Mouse (Mus musculus) Patski (cell line): ENCODE results near the gene Klhl7. TPM values are rescaled to one million over a fixed set of nuclear protein-coding genes. Genes with fewer than 3 reads are reported as not detected.

ENCODE experiments used
- ATAC-seq: fragments of 100-300 bp; one replicate; pipeline ENCODE4 v1.8.0; 2021
- CTCF ChIA-PET: fragments of 350-600 bp; sonication (Branson Sonifier 250); formaldehyde crosslinking; loops from one replicate; lab custom pipeline; 2022; ENCODE audit warnings: inconsistent platforms; lab: Charles Lee
- POLR2A ChIA-PET: fragments of 350-600 bp; sonication (Branson Sonifier 250); formaldehyde crosslinking; loops from one replicate; lab custom pipeline; 2022; ENCODE audit warnings: antibody characterized with exemption, inconsistent platforms; lab: Charles Lee
- DNase-seq: peaks from one replicate; pipeline ENCODE4 v3.0.0-alpha.2; 2011; ENCODE audit warnings: low read depth, low spot score
- H3K27me3 ChIP-seq: fragments of 371-371 bp; one replicate; pipeline ENCODE4 v1.5.1; 2021
- CTCF ChIP-seq: fragments of 100-300 bp; IDR thresholded peaks from one replicate; pipeline ENCODE4 v1.5.1; 2021
- in situ Hi-C: fragments of 300-500 bp; cut with MboI; formaldehyde crosslinking; loops from 3 replicates; pipeline ENCODE4 v1.11.1; 2018; ENCODE audit warnings: low pct_unique_long_range_greater_than_20kb, mixed read lengths
- polyA plus RNA-seq: library from polyadenylated mRNA; unstranded; gene quantifications from one replicate; pipeline ENCODE4 v1.2.3, GENCODE M21; 2021

Klhl7 gene
- polyA plus RNA-seq, 1 experiment from 2014 or later, result 40.1 TPM

DNA sequence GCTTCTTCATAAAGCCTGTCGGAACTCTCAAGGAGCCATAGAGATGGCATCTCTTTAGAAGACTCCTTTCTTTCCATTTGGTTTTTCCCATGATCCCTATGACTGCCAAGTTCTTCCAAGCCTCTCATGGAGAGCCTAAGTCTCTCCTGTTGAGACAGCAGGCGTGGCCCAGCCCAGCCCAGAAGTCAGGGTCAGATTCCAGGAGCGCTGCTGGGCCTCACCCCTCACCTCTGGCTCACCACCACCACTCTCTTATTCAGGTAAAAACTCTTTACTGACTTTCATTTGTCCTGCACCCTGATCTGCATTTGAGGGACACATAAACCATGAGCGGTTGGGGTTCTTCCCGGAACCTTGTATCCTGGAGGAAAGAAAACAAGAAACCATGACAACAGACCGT is 69.5 kb downstream of the Klhl7 start:
- in situ Hi-C loops, result no loop called here
- TF ChIP-seq CTCF, result no peak
- ATAC-seq (no peak), DNase-seq (no peak)
- ChIA-PET POLR2A (no interaction called here), CTCF (no interaction called here)
- no peaks in the 10 kb centered on the region for H3K27me3 ChIP-seq

DNA sequence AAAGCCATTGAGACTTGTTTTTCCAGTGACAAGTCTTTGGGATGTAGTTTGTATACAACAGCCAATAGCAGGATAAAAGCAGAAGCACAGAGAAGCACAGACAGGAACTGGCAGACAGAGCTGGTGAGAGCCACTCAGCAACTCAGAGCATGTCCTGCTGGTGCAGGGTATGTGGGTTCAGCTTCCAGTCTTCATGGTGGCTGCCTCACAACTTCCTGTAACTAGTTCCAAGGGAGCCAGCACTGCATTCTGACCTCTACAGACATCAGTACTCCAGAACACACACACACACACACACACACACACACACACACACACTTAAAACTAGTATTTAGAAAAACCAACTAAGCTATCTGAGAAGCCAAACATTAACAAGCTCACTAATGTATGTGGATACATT is 71.7 kb downstream of the Klhl7 start:
- TF ChIP-seq CTCF, result no peak
- DNase-seq (no peak), ATAC-seq (no peak)
- in situ Hi-C loops, result no loop called here
- POLR2A ChIA-PET, result interaction anchor here (0.8 kb wide), 1 partner anchor 95 kb away, joined by 3 read pairs; no protein-coding TSS in a partner anchor
- H3K27me3 ChIP-seq, result no peaks in the 10 kb centered on the region
- CTCF ChIA-PET, result no interaction called here

DNA sequence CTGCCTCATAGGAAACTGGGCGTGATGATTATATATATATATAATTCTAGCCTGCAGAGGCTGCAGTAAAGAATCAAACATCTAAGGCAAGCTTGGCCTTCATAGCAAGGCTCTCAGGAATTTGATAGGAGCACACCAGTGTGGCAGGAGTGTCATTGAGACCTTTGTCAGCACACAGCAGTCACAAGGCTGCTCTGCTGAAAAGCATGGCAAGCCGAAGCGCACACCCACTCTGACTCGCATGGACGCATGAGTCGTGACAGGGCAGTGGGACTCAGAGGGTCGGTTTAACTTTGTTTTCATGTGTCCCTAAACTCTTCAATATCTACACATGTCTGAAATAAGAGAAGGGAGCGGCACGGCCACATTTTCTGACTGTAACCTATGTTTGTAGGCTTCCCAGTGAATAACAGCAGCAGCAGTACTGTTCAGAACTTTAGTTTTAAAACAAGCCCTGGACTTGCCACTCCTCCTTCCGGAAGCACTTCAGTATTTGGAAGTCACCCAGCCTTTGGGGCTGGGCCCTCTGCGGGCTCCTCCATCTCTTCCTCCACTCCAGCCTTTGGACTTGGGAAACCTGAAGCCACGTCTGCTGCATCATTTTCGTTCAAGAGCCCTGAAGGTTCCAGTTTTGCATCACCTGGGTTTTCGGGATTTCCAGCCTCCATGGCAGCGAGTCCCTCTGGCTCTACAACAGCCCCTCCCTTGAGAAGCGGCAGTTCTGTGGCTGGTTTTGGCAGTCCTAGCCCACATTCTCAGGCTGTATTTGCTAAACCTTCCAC is 81.3 kb downstream of the Klhl7 start:
- ATAC-seq (no peak), DNase-seq (no peak)
- no peak for TF ChIP-seq CTCF
- in situ Hi-C loops, result no loop called here
- ChIA-PET POLR2A (no interaction called here), CTCF (no interaction called here)
- H3K27me3 ChIP-seq, result no peaks in the 10 kb centered on the region

DNA sequence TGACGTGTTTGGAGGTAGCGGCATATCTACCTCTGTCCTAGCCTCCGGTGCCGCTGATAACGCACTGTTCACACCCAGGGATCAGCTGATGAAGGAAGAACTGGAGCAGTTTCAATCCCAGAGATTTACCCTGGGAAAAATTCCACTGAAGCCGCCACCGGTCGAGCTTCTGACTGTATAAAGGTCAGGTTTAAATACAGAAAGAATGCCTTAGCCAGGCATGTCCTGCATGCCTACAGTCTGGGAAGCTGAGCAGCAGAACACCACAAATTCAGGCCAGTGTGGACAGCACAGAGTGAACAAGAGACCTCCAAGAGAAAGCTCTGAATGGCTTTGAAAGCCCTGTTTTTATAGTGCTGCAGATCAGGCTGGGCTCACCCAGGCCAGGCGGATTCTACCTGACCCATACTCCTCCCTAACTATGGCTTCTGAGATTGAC is 81.9 kb downstream of the Klhl7 start:
- in situ Hi-C loops, result no loop called here
- no peak for DNase-seq
- POLR2A ChIA-PET, result no interaction called here
- no peak for ATAC-seq
- no peak for TF ChIP-seq CTCF
- H3K27me3 ChIP-seq, result no peaks in the 10 kb centered on the region
- CTCF ChIA-PET, result no interaction called here

DNA sequence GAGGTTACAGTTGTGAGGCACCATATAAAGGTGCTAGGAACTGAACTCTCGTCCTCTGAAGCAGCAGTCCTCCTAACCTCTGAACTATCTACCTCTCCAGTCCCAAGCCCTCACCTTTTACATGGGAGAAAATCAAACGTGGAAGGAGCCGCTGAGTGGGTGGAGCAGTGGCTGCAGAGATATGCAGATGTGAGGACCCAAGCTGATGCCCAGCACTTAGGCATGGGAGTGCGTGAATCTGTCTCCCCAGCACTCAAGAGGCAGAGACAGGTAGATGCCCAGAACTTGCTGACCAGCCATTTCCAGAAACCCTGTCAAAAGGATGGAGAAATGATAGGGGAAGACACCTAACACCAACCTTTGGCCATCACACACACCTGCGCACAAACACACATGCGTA is 82.7 kb downstream of the Klhl7 start:
- POLR2A ChIA-PET, result no interaction called here
- ATAC-seq (no peak), DNase-seq (no peak)
- in situ Hi-C loops, result no loop called here
- CTCF ChIA-PET, result no interaction called here
- no peaks in the 10 kb centered on the region for H3K27me3 ChIP-seq
- TF ChIP-seq CTCF, result no peak

DNA sequence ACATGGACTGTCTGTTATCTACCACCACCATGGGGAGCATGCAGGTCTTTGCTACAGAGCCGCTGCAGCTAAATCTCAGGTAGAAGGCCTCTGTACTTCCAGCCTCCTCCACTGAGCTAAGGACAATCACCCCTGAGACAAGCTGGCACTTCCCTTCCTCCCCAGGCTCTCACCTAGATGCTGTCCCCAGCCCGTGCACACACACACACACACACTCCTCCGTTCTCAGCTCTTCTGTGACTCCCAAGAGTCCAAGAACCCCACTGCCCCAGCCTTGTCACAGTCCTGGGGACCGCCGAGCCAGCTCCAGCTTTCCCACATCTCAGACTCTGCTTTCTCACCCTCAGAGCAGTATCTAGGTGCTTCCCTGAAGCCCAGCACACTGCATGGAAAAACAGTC is 83.6 kb downstream of the Klhl7 start:
- in situ Hi-C loops, result no loop called here
- TF ChIP-seq CTCF, result no peak
- DNase-seq (no peak), ATAC-seq (no peak)
- POLR2A ChIA-PET, result no interaction called here
- H3K27me3 ChIP-seq, result no peaks in the 10 kb centered on the region
- CTCF ChIA-PET, result no interaction called here

DNA sequence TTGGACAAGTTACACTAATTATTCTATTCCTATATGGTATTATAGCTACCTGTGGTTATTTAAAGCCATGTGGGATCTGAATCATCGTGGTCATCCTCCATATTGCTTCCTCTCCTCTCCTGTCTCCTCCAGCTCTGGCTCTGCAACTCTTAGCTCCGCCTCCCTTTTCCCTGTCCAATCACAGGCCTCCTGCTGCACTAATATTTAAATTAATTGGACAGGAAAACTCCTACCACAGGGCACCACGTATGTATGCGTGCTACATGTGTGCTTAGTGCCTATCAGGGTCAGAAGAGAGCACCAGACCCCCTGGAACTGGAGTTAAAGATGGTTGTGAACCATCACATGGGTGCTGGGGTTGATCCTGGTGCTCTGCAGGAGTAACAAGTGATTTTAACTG is 88.1 kb downstream of the Klhl7 start:
- in situ Hi-C loops, result no loop called here
- ATAC-seq (no peak), DNase-seq (no peak)
- ChIA-PET POLR2A (no interaction called here), CTCF (no interaction called here)
- no peaks in the 10 kb centered on the region for H3K27me3 ChIP-seq
- no peak for TF ChIP-seq CTCF

DNA sequence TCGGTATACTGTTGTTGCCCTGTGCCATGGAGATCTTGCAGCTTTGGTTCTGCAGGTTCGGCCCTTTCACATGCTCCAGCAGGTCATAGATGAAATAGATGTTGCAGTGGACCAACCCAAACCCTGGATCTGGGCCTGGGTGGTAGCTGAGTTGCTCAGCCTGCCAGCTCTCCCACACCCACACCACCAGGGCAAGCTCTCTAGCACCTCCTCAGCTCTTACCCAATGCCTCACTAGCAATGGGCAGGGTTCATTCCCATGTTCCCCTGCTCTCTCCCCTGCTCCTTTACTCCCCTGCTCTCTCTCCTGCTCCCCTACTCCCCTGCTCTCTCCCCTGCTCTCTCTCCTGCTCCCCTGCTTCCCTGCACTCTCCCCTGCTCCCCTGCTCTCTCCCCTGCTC is 91.4 kb downstream of the Klhl7 start:
- no peak for TF ChIP-seq CTCF
- POLR2A ChIA-PET, result no interaction called here
- in situ Hi-C loops, result no loop called here
- DNase-seq, result no peak
- no peaks in the 10 kb centered on the region for H3K27me3 ChIP-seq
- no peak for ATAC-seq
- CTCF ChIA-PET, result no interaction called here

DNA sequence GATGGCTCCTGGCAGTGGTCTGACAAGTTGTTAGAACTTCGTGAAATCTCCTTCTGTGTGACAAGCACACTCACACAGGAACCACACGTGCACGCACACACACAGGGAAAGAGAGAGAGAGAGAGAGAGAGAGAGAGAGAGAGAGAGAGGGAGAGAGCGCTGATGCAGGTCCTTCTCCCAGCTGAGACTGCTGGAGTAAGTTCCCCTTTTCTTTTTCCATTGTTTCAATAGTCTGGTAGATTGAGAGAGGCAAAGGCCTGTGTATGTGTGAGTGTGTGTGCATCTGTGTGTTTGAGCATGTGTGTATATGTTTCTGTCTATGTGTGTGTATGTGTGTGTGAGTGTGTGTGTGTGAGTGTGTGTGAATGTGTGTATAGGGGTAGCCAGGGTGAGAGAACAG is 100.6 kb downstream of the Klhl7 start:
- ATAC-seq, result no peak
- DNase-seq, result no peak
- ChIA-PET POLR2A (no interaction called here), CTCF (no interaction called here)
- in situ Hi-C loops, result no loop called here
- peaks cover 3% of the 10 kb centered on the region for H3K27me3 ChIP-seq
- no peak for TF ChIP-seq CTCF

DNA sequence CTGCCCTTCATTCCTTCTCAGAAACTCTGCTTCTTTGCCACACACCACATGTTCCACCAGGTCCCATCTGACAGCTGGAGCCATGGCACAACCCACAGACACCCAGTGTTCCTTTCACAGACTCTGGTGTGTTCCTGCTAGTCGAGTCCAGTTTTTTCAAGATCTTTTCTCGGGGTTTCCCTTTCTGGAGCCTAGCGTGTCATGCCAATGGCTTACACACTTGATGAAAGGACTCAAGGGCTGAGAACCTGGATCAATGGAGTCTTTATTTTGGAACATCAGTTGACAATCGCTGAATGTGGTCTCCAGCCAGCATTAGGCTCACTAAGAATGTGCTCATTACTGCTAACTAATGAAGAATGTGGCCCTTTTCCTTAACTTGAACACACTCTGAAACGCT is 102.1 kb downstream of the Klhl7 start:
- no peak for TF ChIP-seq CTCF
- DNase-seq (no peak), ATAC-seq (no peak)
- ChIA-PET POLR2A (no interaction called here), CTCF (no interaction called here)
- no peaks in the 10 kb centered on the region for H3K27me3 ChIP-seq
- in situ Hi-C loops, result no loop called here

DNA sequence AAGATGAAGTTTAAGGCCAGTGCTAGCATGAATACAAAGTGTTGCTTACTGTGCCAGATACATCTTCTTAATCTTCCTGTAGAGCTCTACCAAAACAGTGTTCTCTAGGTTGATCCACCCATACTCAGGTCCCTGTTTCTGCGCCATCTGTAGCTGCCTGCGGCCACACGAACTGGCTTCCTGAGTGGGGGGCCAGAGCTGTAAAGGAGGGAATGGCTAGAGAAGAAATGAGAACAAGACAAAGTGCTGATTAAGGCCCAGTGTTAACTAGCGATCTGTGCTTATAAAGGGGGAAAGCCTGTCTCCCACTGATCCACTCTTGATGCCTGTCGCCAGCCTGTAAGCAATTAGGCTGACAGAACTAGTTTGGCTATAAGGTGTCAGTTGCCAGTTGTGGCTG is 102.9 kb downstream of the Klhl7 start:
- DNase-seq (no peak), ATAC-seq (no peak)
- ChIA-PET POLR2A (no interaction called here), CTCF (no interaction called here)
- no peaks in the 10 kb centered on the region for H3K27me3 ChIP-seq
- in situ Hi-C loops, result no loop called here
- TF ChIP-seq CTCF, result no peak

DNA sequence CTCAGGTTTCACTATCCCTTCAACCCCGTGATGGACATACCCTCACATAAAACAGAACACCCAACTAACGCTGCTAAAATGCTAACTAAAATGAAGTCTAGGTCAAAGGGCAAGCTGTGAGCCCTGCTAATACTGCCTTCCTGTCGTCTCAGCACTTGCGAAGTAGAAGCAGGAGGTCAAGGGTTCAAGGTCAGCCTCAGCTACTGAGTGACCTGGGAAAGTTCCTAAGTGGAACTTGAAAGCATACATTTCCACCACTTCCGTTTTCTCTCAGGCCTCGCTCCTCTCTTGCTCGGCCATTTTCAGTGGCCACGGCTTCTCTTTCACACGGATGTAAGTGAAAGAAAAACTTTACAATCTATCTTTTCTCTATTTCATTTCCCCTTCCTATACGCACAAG is 107.6 kb downstream of the Klhl7 start:
- ATAC-seq, result no peak
- TF ChIP-seq CTCF, result no peak
- CTCF ChIA-PET, result no interaction called here
- POLR2A ChIA-PET, result interaction anchor here (1.1 kb wide), 1 partner anchor 29 kb away, joined by 3 read pairs; no protein-coding TSS in a partner anchor
- no peak for DNase-seq
- in situ Hi-C loops, result no loop called here
- no peaks in the 10 kb centered on the region for H3K27me3 ChIP-seq
